Mouse (Mus musculus) small intestine, adult 2 months (tissue): ENCODE measurements around the gene Ccdc60.

Source experiments
- CTCF ChIP-seq: fragments of 200-500 bp; IDR thresholded peaks from 2 replicates; pipeline ENCODE4 v1.5.1; 2012; ENCODE audit warnings: low read depth, mild to moderate bottlenecking, control low read depth, inconsistent platforms, low read length, moderate library complexity, mixed read lengths; ENCODE audit not compliant: insufficient replicate concordance, insufficient read length; ENCODE audit errors: extremely low read depth
- POLR2A ChIP-seq: fragments of 200-500 bp; IDR thresholded peaks from 2 replicates; pipeline ENCODE4 v1.6.1; 2012; ENCODE audit warnings: low read depth, mild to moderate bottlenecking, control low read depth, inconsistent platforms, low read length, moderate library complexity

- TF ChIP-seq CTCF, result no peak
- no peak for TF ChIP-seq POLR2A
Observed at GRCm38 (mm10) chr5:116278436-116278918, 10.3 kb downstream of the Ccdc60 start.
